27 mouse cellular contexts compared by ENCODE assay signal in the genomic region with DNA sequence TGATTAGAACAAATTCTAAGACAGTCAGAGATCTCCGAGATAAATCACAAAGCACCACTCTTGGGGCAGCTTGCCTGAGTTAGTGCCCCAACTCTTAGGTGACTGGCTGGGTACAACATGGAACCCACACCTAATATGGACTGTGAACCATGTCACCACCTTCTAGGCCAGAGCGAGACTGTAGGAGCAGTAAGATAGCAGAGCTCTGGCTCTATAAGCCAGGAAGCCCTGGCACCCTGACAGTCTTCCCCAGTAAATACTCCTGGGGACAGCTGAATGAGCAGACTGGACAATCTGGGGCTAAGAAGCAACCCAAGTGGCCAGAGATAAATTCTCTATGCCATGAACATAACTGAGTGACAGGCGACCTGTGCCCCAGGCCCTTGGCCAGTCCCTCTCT.
DNase-seq lines count a peak whose midpoint lies in the region; ATAC-seq and TF ChIP-seq lines count a peak whose summit lies in the region.
"Had no signal": no experiment of that assay in that cellular context is flagged by ENCODE, and none has a peak within 500 bp of the region (broad histone marks: within the 10 kb centered on the region; RNA-seq: fewer than 3 reads in every experiment).

No protein-coding gene starts in this region.

- H3K9ac ChIP-seq in heart, postnatal 0 days (replicated peaks; ENCODE audit: low read depth, low read length) = no peak overlapping the region
- no peak overlapping the region for H3K9ac ChIP-seq in heart, adult 2 months (ENCODE audit: low read depth, low read length)
- H3K9ac ChIP-seq: embryonic facial prominence, embryonic 15.5 days; forebrain, embryonic 12.5 days had no signal

- no peak for TF ChIP-seq POLR2A in heart, adult 2 months (IDR thresholded peaks at IDR 0.05; ENCODE audit: insufficient read depth, low read depth, low read length)

- H3K36me3 ChIP-seq in heart, postnatal 0 days (replicated peaks; ENCODE audit: control insufficient read depth, insufficient read depth, low read length) = no peaks in the 10 kb centered on the region; the same call in 1 of the 2 replicates
- H3K36me3 ChIP-seq in heart, adult 2 months (ENCODE audit: control insufficient read depth, insufficient read depth, low read length) = no peaks in the 10 kb centered on the region
- H3K36me3 ChIP-seq: embryonic facial prominence, embryonic 15.5 days had no signal

- WGBS in heart, postnatal 0 days = 72% methylated on average over 3 of the region's 3 CpGs
- WGBS in heart, adult 2 months = 81% methylated on average over 3 of the region's 3 CpGs

- intact Hi-C loops in heart, adult 2 months (cut with DNase I) = no loop called here

- H3K4me1 ChIP-seq in heart, postnatal 0 days (ENCODE audit: control insufficient read depth, insufficient read depth) = 0 out of 2 replicates have a peak, but pooled peaks cover 7% of the 10 kb centered on the region
- H3K4me1 ChIP-seq in heart, adult 2 months (ENCODE audit: control insufficient read depth, insufficient read depth, low read length) = no peaks in the 10 kb centered on the region
- H3K4me1 ChIP-seq: embryonic facial prominence, embryonic 13.5 days; embryonic facial prominence, embryonic 15.5 days; forebrain, embryonic 12.5 days had no signal

- no peak for TF ChIP-seq CTCF in heart, postnatal 0 days (IDR thresholded peaks at IDR 0.05; ENCODE audit: low read depth)
- no peak for TF ChIP-seq CTCF in heart, adult 2 months (IDR thresholded peaks at IDR 0.05)

- peak; percentile 25 for DNase-seq in adrenal gland, postnatal 10 days
- DNase-seq in adrenal gland, postnatal 25 days = no peak
- DNase-seq in heart, postnatal 0 days (ENCODE audit: low spot score) = no peak
- DNase-seq in heart, adult 2 months = no peak
- DNase-seq in adipocyte (ENCODE audit: low spot score) = peak; percentile 53
- DNase-seq: adrenal gland, adult 2 months; adrenal gland, postnatal 14 days; B cell, adult 2 months; cerebellum, adult 11 months; cerebellum, adult 18-20 months; cerebellum, adult 8-10 months; cerebellum, adult 9-11 months; cerebellum, postnatal 14 days; cerebellum, postnatal 36 days; embryo, embryonic 11 days had no signal

- H3K27ac ChIP-seq in heart, postnatal 0 days (ENCODE audit: low read depth) = no peak overlapping the region
- H3K27ac ChIP-seq in heart, adult 2 months = no peak overlapping the region
- H3K27ac ChIP-seq: embryonic facial prominence, embryonic 13.5 days; embryonic facial prominence, embryonic 15.5 days; forebrain, embryonic 10.5 days; forebrain, embryonic 12.5 days had no signal

- ATAC-seq in heart, postnatal 0 days (ENCODE audit: insufficient read depth, low read depth) = peak; percentile 60; the same call in 1 of the 2 replicates
- ATAC-seq: activated CD4-positive, CD25-positive, alpha-beta regulatory T cell, adult 4 months; CD4-positive, CD25-positive, alpha-beta regulatory T cell, adult 4 months; forebrain, embryonic 14.5 days; forebrain, embryonic 16.5 days; Patski had no signal

- no peak for TF ChIP-seq EP300 in heart, postnatal 0 days (IDR thresholded peaks at IDR 0.05; ENCODE audit: low read depth)
- no peak for TF ChIP-seq EP300 in heart, adult 2 months (IDR thresholded peaks at IDR 0.05; ENCODE audit: insufficient read depth, low read depth, low read length)

- no peaks in the 10 kb centered on the region for H3K9me3 ChIP-seq in heart, postnatal 0 days (replicated peaks; ENCODE audit: control insufficient read depth, low read length)
- H3K9me3 ChIP-seq: embryonic facial prominence, embryonic 13.5 days; embryonic facial prominence, embryonic 15.5 days; forebrain, embryonic 10.5 days; forebrain, embryonic 12.5 days; G1E had no signal

- H3K4me3 ChIP-seq in heart, postnatal 0 days (ENCODE audit: low read depth, low read length) = no peak overlapping the region
- no peak overlapping the region for H3K4me3 ChIP-seq in heart, adult 2 months
- H3K4me3 ChIP-seq: embryonic facial prominence, embryonic 13.5 days; embryonic facial prominence, embryonic 15.5 days; erythroblast, embryonic 14.5 days; forebrain, embryonic 10.5 days; forebrain, embryonic 12.5 days had no signal

- no peaks in the 10 kb centered on the region for H3K79me2 ChIP-seq in heart, adult 2 months (replicated peaks; ENCODE audit: control insufficient read depth, insufficient read depth, low read length)

- no peaks in the 10 kb centered on the region for H3K27me3 ChIP-seq in heart, postnatal 0 days (ENCODE audit: control insufficient read depth, insufficient read depth, low read length)
- H3K27me3 ChIP-seq in heart, adult 2 months (ENCODE audit: control insufficient read depth, insufficient read depth, low read length) = no peaks in the 10 kb centered on the region
- H3K27me3 ChIP-seq: CH12.LX; embryonic facial prominence, embryonic 13.5 days; embryonic facial prominence, embryonic 15.5 days; forebrain, embryonic 12.5 days; Patski had no signal

- H3K4me2 ChIP-seq in heart, postnatal 0 days (ENCODE audit: low read depth, low read length) = no peak overlapping the region
- H3K4me2 ChIP-seq: embryonic facial prominence, embryonic 13.5 days; embryonic facial prominence, embryonic 15.5 days; forebrain, embryonic 12.5 days had no signal

Comparison
In these comparisons a context has a peak if more than half of its experiments do, and no peak if none do; other contexts are left out.
1. DNase-seq: peak in adrenal gland, postnatal 10 days (single experiment) and adipocyte (single experiment); none in adrenal gland, postnatal 25 days (single experiment), heart, postnatal 0 days (single experiment) and heart, adult 2 months (0 of 2).